Mouse (Mus musculus): ENCODE results near the gene 1700003E16Rik. TPM values are rescaled to one million over a fixed set of nuclear protein-coding genes. Genes with fewer than 3 reads are reported as not detected.

The 1700003E16Rik gene
- polyA plus RNA-seq, 1 experiment from 2014 or later: 1.9 TPM

- Histone ChIP-seq H3K4me1 (peaks cover 5% of the 10 kb centered on the region; the same call in 1 of the 2 replicates), H3K36me3 (replicated peaks) (peaks cover 3% of the 10 kb centered on the region), H3K27ac (no peak overlapping the region), H3K4me3 (no peak overlapping the region), H3K9me3 (no peaks in the 10 kb centered on the region), H3K27me3 (ENCODE audit: poor library complexity, severe bottlenecking) (no peaks in the 10 kb centered on the region)
- no peak for DNase-seq (ENCODE audit: extremely low spot score, low spot score)
- WGBS: 91% methylated on average over 3 of the region's 3 CpGs
Measured at GRCm38 (mm10) chr6:83205851-83206250, 49.6 kb downstream of the 1700003E16Rik start.

DNA sequence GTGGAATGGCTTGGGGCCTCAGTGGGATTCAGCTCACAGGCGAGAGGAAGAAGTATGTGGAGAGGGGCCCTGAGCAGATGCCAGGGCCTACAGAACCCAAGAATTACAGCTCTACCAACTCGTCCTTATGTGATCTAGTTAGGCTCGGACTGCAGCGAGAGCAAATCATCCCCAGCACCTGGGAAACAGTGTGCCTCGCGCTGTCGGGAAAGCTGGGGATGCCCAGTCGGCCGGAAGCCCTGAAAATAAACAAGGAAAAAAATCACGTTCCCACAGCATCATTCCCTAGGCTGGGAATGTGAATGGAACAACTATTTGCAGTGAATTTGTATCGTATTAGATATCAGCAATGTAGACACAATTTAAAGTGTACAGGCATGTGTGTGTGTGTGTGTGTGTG, 50.1 kb downstream of the 1700003E16Rik start:
- Histone ChIP-seq H3K4me3 (no peak overlapping the region), H3K27me3 (ENCODE audit: poor library complexity, severe bottlenecking) (no peaks in the 10 kb centered on the region), H3K36me3 (replicated peaks) (no peaks in the 10 kb centered on the region), H3K4me1 (peaks cover 5% of the 10 kb centered on the region; the same call in 1 of the 2 replicates), H3K27ac (no peak overlapping the region), H3K9me3 (no peaks in the 10 kb centered on the region)
- 79% methylated on average over 11 of the region's 11 CpGs for WGBS
- DNase-seq (ENCODE audit: extremely low spot score, low spot score): no peak

GRCm38 (mm10) chr6:83207361-83208049, 51.3 kb downstream of the 1700003E16Rik start:
- Histone ChIP-seq H3K4me3 (no peak overlapping the region), H3K36me3 (replicated peaks) (no peaks in the 10 kb centered on the region), H3K27ac (no peak overlapping the region), H3K9me3 (no peaks in the 10 kb centered on the region), H3K27me3 (ENCODE audit: poor library complexity, severe bottlenecking) (no peaks in the 10 kb centered on the region), H3K4me1 (peaks cover 10% of the 10 kb centered on the region)
- WGBS: 84% methylated on average over 9 of the region's 9 CpGs
- DNase-seq (ENCODE audit: extremely low spot score, low spot score): no peak

- no peak overlapping the region for H3K27ac ChIP-seq
- no peaks in the 10 kb centered on the region for H3K27me3 ChIP-seq (ENCODE audit: poor library complexity, severe bottlenecking)
- DNase-seq (ENCODE audit: extremely low spot score, low spot score): no peak
- H3K4me1 ChIP-seq: peaks cover 14% of the 10 kb centered on the region
- no peaks in the 10 kb centered on the region for H3K9me3 ChIP-seq
- no peaks in the 10 kb centered on the region for H3K36me3 ChIP-seq (replicated peaks)
- WGBS: 88% methylated on average over 2 of the region's 2 CpGs
- no peak overlapping the region for H3K4me3 ChIP-seq
Measured at GRCm38 (mm10) chr6:83208050-83208400, 51.8 kb downstream of the 1700003E16Rik start.

DNA sequence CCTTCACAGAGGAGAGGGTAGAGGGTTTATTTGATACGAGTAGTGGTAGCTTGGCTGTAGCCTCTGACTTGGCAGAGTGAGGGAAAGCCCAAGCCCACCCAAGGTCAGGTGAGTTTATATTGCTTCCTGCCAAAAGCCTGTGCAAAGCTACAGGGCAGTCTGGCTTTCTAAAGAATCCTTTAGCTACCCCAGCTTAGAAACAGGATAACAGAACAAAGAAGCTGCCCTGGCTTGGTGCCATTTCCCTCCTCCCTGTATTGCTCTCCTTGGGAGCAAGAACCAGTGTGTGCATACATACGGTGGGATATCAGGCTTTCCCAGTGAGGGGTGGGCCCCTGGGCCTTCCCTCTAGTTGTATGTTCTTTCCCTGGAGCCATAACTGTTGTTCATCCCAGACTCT, 54.3 kb downstream of the 1700003E16Rik start:
- H3K9me3 ChIP-seq: no peaks in the 10 kb centered on the region
- no peak overlapping the region for H3K4me3 ChIP-seq
- WGBS: 75% methylated on average over 2 of the region's 2 CpGs
- no peaks in the 10 kb centered on the region for H3K27me3 ChIP-seq (ENCODE audit: poor library complexity, severe bottlenecking)
- H3K27ac ChIP-seq: no peak overlapping the region
- no peak for DNase-seq (ENCODE audit: extremely low spot score, low spot score)
- peaks cover 19% of the 10 kb centered on the region for H3K4me1 ChIP-seq
- H3K36me3 ChIP-seq (replicated peaks): no peaks in the 10 kb centered on the region

- 36% methylated on average over 5 of the region's 5 CpGs for WGBS
- Histone ChIP-seq H3K9me3 (no peaks in the 10 kb centered on the region), H3K4me3 (no peak overlapping the region), H3K4me1 (peaks cover 22% of the 10 kb centered on the region), H3K27ac (peak overlapping the region; percentile 11; the same call in 1 of the 2 replicates), H3K27me3 (ENCODE audit: poor library complexity, severe bottlenecking) (no peaks in the 10 kb centered on the region), H3K36me3 (replicated peaks) (no peaks in the 10 kb centered on the region)
- no peak for DNase-seq (ENCODE audit: extremely low spot score, low spot score)
Measured at GRCm38 (mm10) chr6:83211526-83211925, 55.3 kb downstream of the 1700003E16Rik start.

Other genes starting within 250 kb of the 1700003E16Rik start
- 1.8 TPM in 2 replicates for gene Sema4f, start 216.6 kb upstream of the 1700003E16Rik start, polyA plus RNA-seq (2016; fragmentation: Nextera tagmentation; extraction: Ambion mirVana)
- 0.81 TPM in 1 of 2 replicates, not detected in the other for gene M1ap, start 209.5 kb upstream of the 1700003E16Rik start, polyA plus RNA-seq (2016; fragmentation: Nextera tagmentation; extraction: Ambion mirVana)
- gene Dok1, start 122.9 kb upstream of the 1700003E16Rik start, polyA plus RNA-seq (2016; fragmentation: Nextera tagmentation; extraction: Ambion mirVana): 10.4 and 10.9 TPM in 2 replicates
- 7.2 and 9.4 TPM in 2 replicates for gene Loxl3, start 122.2 kb upstream of the 1700003E16Rik start, polyA plus RNA-seq (2016; fragmentation: Nextera tagmentation; extraction: Ambion mirVana)
- gene Aup1, start 101.9 kb upstream of the 1700003E16Rik start, polyA plus RNA-seq (2016; fragmentation: Nextera tagmentation; extraction: Ambion mirVana): 164 and 169 TPM in 2 replicates
- gene Htra2, start 101.1 kb upstream of the 1700003E16Rik start, polyA plus RNA-seq (2016; fragmentation: Nextera tagmentation; extraction: Ambion mirVana): 78.1 and 92.0 TPM in 2 replicates
- 1.7 TPM in 2 replicates for gene Dqx1, start 98.6 kb upstream of the 1700003E16Rik start, polyA plus RNA-seq (2016; fragmentation: Nextera tagmentation; extraction: Ambion mirVana)
- not detected in 2 replicates for gene Tlx2, start 86.1 kb upstream of the 1700003E16Rik start, polyA plus RNA-seq (2016; fragmentation: Nextera tagmentation; extraction: Ambion mirVana)
- gene Pcgf1, start 78.5 kb upstream of the 1700003E16Rik start, polyA plus RNA-seq (2016; fragmentation: Nextera tagmentation; extraction: Ambion mirVana): 37.6 and 39.4 TPM in 2 replicates
- gene Lbx2, start 70.0 kb upstream of the 1700003E16Rik start, polyA plus RNA-seq (2016; fragmentation: Nextera tagmentation; extraction: Ambion mirVana): 0.20 and 0.29 TPM in 2 replicates
- gene Ccdc142, start 54.8 kb upstream of the 1700003E16Rik start, polyA plus RNA-seq (2016; fragmentation: Nextera tagmentation; extraction: Ambion mirVana): 2.6 and 3.1 TPM in 2 replicates
- 1.9 and 2.2 TPM in 2 replicates for gene Gm42688, start 54.8 kb upstream of the 1700003E16Rik start, polyA plus RNA-seq (2016; fragmentation: Nextera tagmentation; extraction: Ambion mirVana)
- gene Mrpl53, start 47.4 kb upstream of the 1700003E16Rik start, polyA plus RNA-seq (2016; fragmentation: Nextera tagmentation; extraction: Ambion mirVana): 135 and 149 TPM in 2 replicates
- gene Mogs, start 40.9 kb upstream of the 1700003E16Rik start, polyA plus RNA-seq (2016; fragmentation: Nextera tagmentation; extraction: Ambion mirVana): 32.6 and 38.3 TPM in 2 replicates
- 125 and 137 TPM in 2 replicates for gene Wbp1, start 34.8 kb upstream of the 1700003E16Rik start, polyA plus RNA-seq (2016; fragmentation: Nextera tagmentation; extraction: Ambion mirVana)
- 17.5 and 19.2 TPM in 2 replicates for gene Ino80b, start 31.0 kb upstream of the 1700003E16Rik start, polyA plus RNA-seq (2016; fragmentation: Nextera tagmentation; extraction: Ambion mirVana)
- gene Rtkn, start 20.9 kb upstream of the 1700003E16Rik start, polyA plus RNA-seq (2016; fragmentation: Nextera tagmentation; extraction: Ambion mirVana): 32.1 and 32.7 TPM in 2 replicates
- gene Wdr54, start within 50 bp of the 1700003E16Rik start, polyA plus RNA-seq (2016; fragmentation: Nextera tagmentation; extraction: Ambion mirVana): 13.9 and 14.7 TPM in 2 replicates
- 88.8 and 93.8 TPM in 2 replicates for gene Dctn1, start 9.5 kb downstream of the 1700003E16Rik start, polyA plus RNA-seq (2016; fragmentation: Nextera tagmentation; extraction: Ambion mirVana)
- gene Slc4a5, start 63.4 kb downstream of the 1700003E16Rik start, polyA plus RNA-seq (2016; fragmentation: Nextera tagmentation; extraction: Ambion mirVana): 0.30 and 1.1 TPM in 2 replicates
- 64.5 and 65.7 TPM in 2 replicates for gene Mthfd2, start 169.5 kb downstream of the 1700003E16Rik start, polyA plus RNA-seq (2016; fragmentation: Nextera tagmentation; extraction: Ambion mirVana)
- 55.2 and 59.3 TPM in 2 replicates for gene Mob1a, start 169.6 kb downstream of the 1700003E16Rik start, polyA plus RNA-seq (2016; fragmentation: Nextera tagmentation; extraction: Ambion mirVana)
- gene Bola3, start 192.7 kb downstream of the 1700003E16Rik start, polyA plus RNA-seq (2016; fragmentation: Nextera tagmentation; extraction: Ambion mirVana): 168 and 172 TPM in 2 replicates